Mouse (Mus musculus) bone marrow macrophage, adult 2 months (primary cell): ENCODE data around the gene Cul1.

Experiments used
- CTCF ChIP-seq: IDR thresholded peaks from 2 replicates; pipeline ENCODE4 v1.5.1; 2012; ENCODE audit warnings: low read depth, mild to moderate bottlenecking, low read length, moderate library complexity
- POLR2A ChIP-seq: IDR thresholded peaks from 2 replicates; pipeline ENCODE4 v1.6.1; 2012; ENCODE audit warnings: mild to moderate bottlenecking, low read depth, low read length, borderline replicate concordance

- TF ChIP-seq POLR2A (no peak), CTCF (no peak)
Observed at GRCm38 (mm10) chr6:47413656-47414055, 39.5 kb upstream of the Cul1 start.
